Mouse (Mus musculus): ENCODE data around the gene Sept11. TPM values are rescaled to one million over a fixed set of nuclear protein-coding genes. Genes with fewer than 3 reads are reported as not detected.

The Sept11 gene
- polyA plus RNA-seq, 1 experiment: 0.27 TPM

DNA sequence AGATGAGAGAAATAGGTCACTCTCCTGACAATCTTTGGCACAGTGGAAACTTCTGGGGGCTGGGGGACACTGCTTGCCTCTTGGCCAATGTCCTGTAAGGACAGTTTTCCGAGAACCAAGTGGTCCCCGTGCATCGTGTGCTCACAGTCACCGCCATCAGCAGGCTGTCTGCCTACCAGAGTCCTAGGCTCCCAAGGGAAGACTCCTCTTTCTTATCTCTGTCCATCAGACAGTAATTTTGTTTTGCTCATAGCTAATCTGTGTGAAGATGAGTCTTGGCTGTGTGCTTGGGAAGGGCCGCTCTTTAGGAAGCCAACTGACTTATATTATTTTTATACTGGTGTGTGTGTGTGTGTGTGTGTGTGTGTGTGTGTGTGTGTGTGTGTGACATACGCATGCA is 52.3 kb downstream of the Sept11 start:
- H3K4me1 ChIP-seq (ENCODE audit: control insufficient read depth): peaks cover 5% of the 10 kb centered on the region
- TF ChIP-seq GATA1 (IDR thresholded peaks at IDR 0.05; ENCODE audit: low read length) (no peak), TAL1 (IDR thresholded peaks at IDR 0.05; ENCODE audit: low read length) (no peak)
- no peaks in the 10 kb centered on the region for H3K9me3 ChIP-seq (ENCODE audit: control insufficient read depth, low read length)
- H3K4me3 ChIP-seq (replicated peaks): no peak overlapping the region
- H3K36me3 ChIP-seq (ENCODE audit: control insufficient read depth): peaks cover 11% of the 10 kb centered on the region
- H3K27me3 ChIP-seq (ENCODE audit: control insufficient read depth): no peaks in the 10 kb centered on the region

DNA sequence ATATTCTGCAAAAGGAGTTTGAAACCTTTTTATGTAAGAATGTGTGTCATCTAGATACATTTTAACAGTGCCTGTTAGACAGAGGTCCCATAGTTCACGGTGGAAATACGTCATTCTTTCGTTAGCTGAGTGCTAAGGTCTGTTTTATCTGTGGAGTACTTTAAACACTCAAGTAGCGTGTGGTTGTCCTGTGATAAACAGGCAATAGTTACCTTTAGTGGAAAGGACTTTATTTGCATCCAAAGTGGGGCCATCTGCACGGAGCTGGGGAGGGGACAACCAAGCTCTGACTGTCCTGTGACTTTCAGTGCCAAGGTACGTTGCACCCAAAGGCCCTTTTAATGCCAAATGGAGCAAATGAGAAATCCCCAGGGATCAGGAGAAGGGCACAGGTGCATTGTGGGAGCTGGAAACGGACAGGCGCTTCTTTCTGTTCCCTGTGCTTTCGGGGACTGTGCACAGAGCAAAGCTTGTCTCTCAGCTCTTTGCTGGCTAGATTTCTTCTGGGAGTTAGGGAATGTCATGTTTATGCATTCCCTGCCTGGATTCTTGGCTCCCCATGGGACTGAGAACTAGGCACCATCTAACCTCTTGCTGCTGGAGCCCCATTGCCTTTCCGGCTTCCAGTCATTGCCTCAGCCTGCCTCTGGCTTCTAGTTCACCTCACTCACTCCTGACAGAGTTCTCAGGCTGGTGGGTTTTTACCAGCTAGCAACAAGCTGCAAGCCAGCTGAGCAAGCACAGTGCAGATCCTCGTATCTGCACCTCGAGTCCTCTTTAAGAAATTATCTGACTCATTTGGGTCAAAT is 56.9 kb downstream of the Sept11 start:
- H3K27me3 ChIP-seq (ENCODE audit: control insufficient read depth): no peaks in the 10 kb centered on the region
- no peaks in the 10 kb centered on the region for H3K9me3 ChIP-seq (ENCODE audit: control insufficient read depth, low read length)
- H3K4me1 ChIP-seq (ENCODE audit: control insufficient read depth): peaks cover 9% of the 10 kb centered on the region
- TF ChIP-seq GATA1 (IDR thresholded peaks at IDR 0.05; ENCODE audit: low read length) (no peak), TAL1 (IDR thresholded peaks at IDR 0.05; ENCODE audit: low read length) (no peak)
- H3K4me3 ChIP-seq (replicated peaks): no peak overlapping the region
- peaks cover 5% of the 10 kb centered on the region for H3K36me3 ChIP-seq (ENCODE audit: control insufficient read depth)

DNA sequence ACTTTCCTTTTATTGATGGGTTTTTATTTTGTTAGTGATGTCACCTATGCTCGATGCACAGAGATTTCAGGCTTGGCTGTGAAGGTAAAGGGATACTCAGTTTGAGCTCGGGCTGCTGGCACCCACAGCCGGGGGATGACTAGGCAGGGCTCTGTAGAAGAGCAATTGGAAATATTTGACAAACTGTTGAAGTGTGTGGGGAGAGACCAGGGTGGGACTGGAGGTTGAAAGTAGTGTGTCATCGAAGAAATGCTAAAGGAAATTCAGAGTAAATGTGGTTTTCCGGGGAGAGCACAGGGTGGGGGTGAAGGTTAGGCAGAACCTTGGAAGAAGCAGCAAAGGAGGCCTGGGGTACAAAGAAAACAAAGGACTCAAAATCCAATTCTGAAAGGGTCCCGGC is 58.7 kb downstream of the Sept11 start:
- H3K4me1 ChIP-seq (ENCODE audit: control insufficient read depth): peaks cover 4% of the 10 kb centered on the region; the same call in 1 of the 2 replicates

DNA sequence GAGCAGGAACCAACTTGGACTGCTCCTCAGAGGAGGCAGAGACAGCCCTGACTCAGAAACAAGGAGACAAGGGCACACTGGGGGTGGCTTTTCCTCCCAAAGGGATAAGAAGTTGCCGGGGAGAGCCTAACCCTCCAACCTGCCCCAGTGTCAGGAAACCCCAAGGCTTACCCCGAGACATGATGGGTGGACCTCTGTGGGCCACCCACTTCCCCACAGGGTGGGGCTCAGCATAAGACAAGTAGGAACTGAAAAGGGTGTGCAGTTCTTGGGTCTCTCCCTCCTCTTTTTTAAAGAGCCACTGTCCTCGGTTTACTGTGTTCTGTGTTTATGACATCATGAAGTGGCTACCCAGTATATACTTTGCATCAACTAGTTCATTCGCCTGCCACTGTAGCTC is 59.2 kb downstream of the Sept11 start:
- TF ChIP-seq TAL1 (IDR thresholded peaks at IDR 0.05; ENCODE audit: low read length) (no peak), GATA1 (IDR thresholded peaks at IDR 0.05; ENCODE audit: low read length) (no peak)
- Histone ChIP-seq H3K27me3 (ENCODE audit: control insufficient read depth) (no peaks in the 10 kb centered on the region), H3K4me1 (ENCODE audit: control insufficient read depth) (peaks cover 4% of the 10 kb centered on the region; the same call in 1 of the 2 replicates), H3K9me3 (ENCODE audit: control insufficient read depth, low read length) (no peaks in the 10 kb centered on the region), H3K4me3 (replicated peaks) (no peak overlapping the region), H3K36me3 (ENCODE audit: control insufficient read depth) (peaks cover 16% of the 10 kb centered on the region)

More for the DNA sequence above, 58.7 kb downstream of the Sept11 start:
- no peaks in the 10 kb centered on the region for H3K9me3 ChIP-seq (ENCODE audit: control insufficient read depth, low read length)
- H3K27me3 ChIP-seq (ENCODE audit: control insufficient read depth): no peaks in the 10 kb centered on the region
- TF ChIP-seq TAL1 (IDR thresholded peaks at IDR 0.05; ENCODE audit: low read length): no peak
- TF ChIP-seq GATA1 (IDR thresholded peaks at IDR 0.05; ENCODE audit: low read length): no peak
- H3K4me3 ChIP-seq (replicated peaks): no peak overlapping the region
- H3K36me3 ChIP-seq (ENCODE audit: control insufficient read depth): peaks cover 12% of the 10 kb centered on the region

DNA sequence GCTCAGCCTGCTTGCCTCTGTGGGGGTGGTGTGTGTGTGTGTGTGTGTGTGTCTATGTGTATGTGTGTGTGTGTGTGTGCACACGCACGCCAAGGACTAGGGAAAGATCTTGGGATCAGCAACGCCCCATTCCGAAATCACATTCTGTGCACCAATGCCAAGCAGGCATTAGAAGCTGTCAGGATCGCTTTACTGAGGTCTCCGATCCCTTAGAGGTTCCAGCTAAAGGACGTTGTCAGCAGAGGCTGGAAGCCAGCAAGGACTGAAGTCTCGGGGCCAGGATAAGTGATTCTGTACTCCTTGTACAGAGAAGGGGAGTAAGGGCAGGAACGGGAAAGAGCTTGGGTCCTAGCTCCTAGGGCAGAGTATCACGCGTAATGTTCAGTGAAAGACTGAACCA is 61.2 kb downstream of the Sept11 start:
- peaks cover 4% of the 10 kb centered on the region; the same call in 1 of the 2 replicates for H3K4me1 ChIP-seq (ENCODE audit: control insufficient read depth)
- H3K4me3 ChIP-seq (replicated peaks): no peak overlapping the region
- H3K27me3 ChIP-seq (ENCODE audit: control insufficient read depth): no peaks in the 10 kb centered on the region
- H3K9me3 ChIP-seq (ENCODE audit: control insufficient read depth, low read length): no peaks in the 10 kb centered on the region
- peaks cover 33% of the 10 kb centered on the region for H3K36me3 ChIP-seq (ENCODE audit: control insufficient read depth)
- TF ChIP-seq TAL1 (IDR thresholded peaks at IDR 0.05; ENCODE audit: low read length): no peak
- TF ChIP-seq GATA1 (IDR thresholded peaks at IDR 0.05; ENCODE audit: low read length): no peak

DNA sequence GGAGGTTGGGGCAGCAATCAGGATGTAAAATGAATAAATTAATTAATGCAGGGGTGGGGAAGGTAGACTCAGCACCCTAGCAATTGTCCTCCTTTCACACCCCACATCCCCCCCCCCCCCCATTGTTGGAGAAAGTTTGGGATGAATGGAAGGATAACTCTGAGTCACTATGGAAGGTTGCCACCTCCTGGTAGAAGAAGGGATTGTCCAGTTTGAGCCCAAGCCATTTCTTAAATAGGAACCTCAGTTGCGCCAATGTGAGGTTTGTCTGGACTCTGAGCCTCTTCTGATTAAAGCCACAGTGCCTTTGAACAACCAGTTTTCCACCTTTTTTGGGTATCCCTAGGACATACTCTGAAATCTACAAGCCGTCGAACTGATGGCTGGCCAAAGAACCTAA is 70.3 kb downstream of the Sept11 start:
- TF ChIP-seq TAL1 (IDR thresholded peaks at IDR 0.05; ENCODE audit: low read length) (no peak), GATA1 (IDR thresholded peaks at IDR 0.05; ENCODE audit: low read length) (no peak)
- Histone ChIP-seq H3K27me3 (ENCODE audit: control insufficient read depth) (no peaks in the 10 kb centered on the region), H3K4me1 (ENCODE audit: control insufficient read depth) (no peaks in the 10 kb centered on the region), H3K9me3 (ENCODE audit: control insufficient read depth, low read length) (no peaks in the 10 kb centered on the region), H3K4me3 (replicated peaks) (no peak overlapping the region), H3K36me3 (ENCODE audit: control insufficient read depth) (peaks cover 62% of the 10 kb centered on the region)

DNA sequence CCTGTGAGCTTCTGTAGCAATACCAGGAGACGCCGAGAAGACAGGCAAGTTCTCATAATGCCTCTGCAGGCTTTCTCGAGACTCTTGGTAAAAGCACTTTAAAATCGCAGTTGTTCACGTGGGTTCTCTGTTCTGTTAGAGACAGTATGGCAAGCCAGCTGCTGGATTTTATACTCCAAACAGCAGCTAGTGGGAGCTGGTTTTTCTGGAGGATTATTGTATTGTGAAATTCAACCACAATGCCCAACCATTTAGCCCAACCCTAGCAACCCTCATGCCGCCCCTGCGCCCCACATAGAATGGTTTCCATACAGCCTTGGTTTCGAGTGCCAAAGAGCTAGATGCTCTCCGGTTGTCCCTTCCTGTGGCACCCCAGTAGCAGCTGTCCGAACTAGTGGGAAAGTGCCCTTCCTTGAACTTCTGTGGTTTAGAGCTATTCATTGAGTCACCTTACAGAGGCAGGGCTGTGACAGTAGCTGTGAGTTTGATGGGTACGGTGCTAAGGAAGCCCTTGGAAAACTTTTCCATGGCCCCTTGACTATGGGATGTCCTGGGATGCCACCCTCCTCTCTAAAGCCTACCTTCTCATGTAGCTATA is 74.8 kb downstream of the Sept11 start:
- Histone ChIP-seq H3K9me3 (ENCODE audit: control insufficient read depth, low read length) (no peaks in the 10 kb centered on the region), H3K36me3 (ENCODE audit: control insufficient read depth) (peaks cover 54% of the 10 kb centered on the region), H3K27me3 (ENCODE audit: control insufficient read depth) (no peaks in the 10 kb centered on the region), H3K4me3 (replicated peaks) (no peak overlapping the region), H3K4me1 (ENCODE audit: control insufficient read depth) (no peaks in the 10 kb centered on the region)
- no peak for TF ChIP-seq TAL1 (IDR thresholded peaks at IDR 0.05; ENCODE audit: low read length)
- TF ChIP-seq GATA1 (IDR thresholded peaks at IDR 0.05; ENCODE audit: low read length): no peak

DNA sequence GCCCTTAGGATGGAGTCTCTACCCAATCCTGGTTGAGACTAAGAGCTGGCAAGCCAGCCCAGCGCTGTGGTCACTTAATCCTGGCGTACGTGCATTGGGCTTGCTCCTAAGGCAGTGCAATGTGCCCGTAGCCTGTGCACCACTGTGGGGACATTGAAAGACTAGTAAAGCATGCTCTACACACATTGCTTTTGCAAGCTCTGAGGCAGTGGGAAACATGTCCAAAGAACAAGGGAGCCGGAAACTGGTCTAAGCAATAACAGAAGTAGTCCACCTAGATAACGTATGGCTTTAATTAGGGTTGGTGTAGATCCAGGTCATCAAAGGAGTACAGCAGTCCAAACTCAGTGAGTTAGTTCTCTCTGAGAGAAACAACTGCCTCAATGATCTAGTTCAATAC is 75.4 kb downstream of the Sept11 start:
- Histone ChIP-seq H3K4me3 (replicated peaks) (no peak overlapping the region), H3K4me1 (ENCODE audit: control insufficient read depth) (no peaks in the 10 kb centered on the region), H3K36me3 (ENCODE audit: control insufficient read depth) (peaks cover 53% of the 10 kb centered on the region), H3K27me3 (ENCODE audit: control insufficient read depth) (no peaks in the 10 kb centered on the region), H3K9me3 (ENCODE audit: control insufficient read depth, low read length) (no peaks in the 10 kb centered on the region)
- TF ChIP-seq TAL1 (IDR thresholded peaks at IDR 0.05; ENCODE audit: low read length): no peak
- no peak for TF ChIP-seq GATA1 (IDR thresholded peaks at IDR 0.05; ENCODE audit: low read length)

DNA sequence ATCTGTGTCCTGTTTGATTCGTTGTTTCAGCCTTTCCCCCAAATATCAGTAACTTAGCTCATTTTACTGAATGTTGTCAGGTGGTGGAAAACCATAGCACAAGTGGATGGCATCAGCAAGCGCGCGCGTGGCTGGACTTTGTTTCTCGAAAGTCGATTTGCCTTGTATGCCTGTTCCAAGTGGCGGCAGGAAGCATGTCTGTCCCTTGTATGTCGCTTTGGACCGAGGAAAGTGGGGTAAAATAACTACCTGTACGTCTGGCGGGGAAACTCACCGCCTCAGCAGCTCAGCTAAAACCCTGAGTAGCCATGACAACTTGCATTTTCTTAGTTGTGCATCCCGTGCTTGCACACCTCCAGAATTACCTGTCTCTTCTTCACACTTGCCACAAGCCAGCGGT is 78.2 kb downstream of the Sept11 start:
- Histone ChIP-seq H3K9me3 (ENCODE audit: control insufficient read depth, low read length) (no peaks in the 10 kb centered on the region), H3K36me3 (ENCODE audit: control insufficient read depth) (peaks cover 48% of the 10 kb centered on the region), H3K4me3 (replicated peaks) (no peak overlapping the region), H3K27me3 (ENCODE audit: control insufficient read depth) (no peaks in the 10 kb centered on the region), H3K4me1 (ENCODE audit: control insufficient read depth) (no peaks in the 10 kb centered on the region)
- no peak for TF ChIP-seq GATA1 (IDR thresholded peaks at IDR 0.05; ENCODE audit: low read length)
- TF ChIP-seq TAL1 (IDR thresholded peaks at IDR 0.05; ENCODE audit: low read length): no peak

Data from erythroblast, embryonic 14.5 days (primary cell).